Comparison of ENCODE assay signal across 12 mouse cellular contexts in genomic region chr9:112071368-112071767, GRCm38 (mm10).
A peak's percentile ranks its signal among the peaks of the same experiment; 100 is the strongest.
DNase-seq lines count a peak whose midpoint lies in the region; ATAC-seq and TF ChIP-seq lines count a peak whose summit lies in the region.
"Had no signal": no experiment of that assay in that cellular context is flagged by ENCODE, and none has a peak within 500 bp of the region (broad histone marks: within the 10 kb centered on the region; RNA-seq: fewer than 3 reads in every experiment).

No protein-coding gene starts in this region.

- no peaks in the 10 kb centered on the region for H3K36me3 ChIP-seq in hindbrain, embryonic 13.5 days
- H3K36me3 ChIP-seq in hindbrain, embryonic 10.5 days = no peaks in the 10 kb centered on the region
- H3K36me3 ChIP-seq in heart, adult 2 months (ENCODE audit: control insufficient read depth, insufficient read depth, low read length) = no peaks in the 10 kb centered on the region
- no peaks in the 10 kb centered on the region for H3K36me3 ChIP-seq in heart, embryonic 16.5 days (ENCODE audit: control insufficient read depth, insufficient read depth)
- H3K36me3 ChIP-seq in myocyte (ENCODE audit: control insufficient read depth, insufficient read depth) = no peaks in the 10 kb centered on the region
- no peaks in the 10 kb centered on the region for H3K36me3 ChIP-seq in kidney, adult 2 months (ENCODE audit: control insufficient read depth, insufficient read depth, low read length)
- H3K36me3 ChIP-seq: embryonic facial prominence, embryonic 15.5 days had no signal

- no peak overlapping the region for H3K4me2 ChIP-seq in hindbrain, embryonic 13.5 days
- H3K4me2 ChIP-seq in heart, embryonic 16.5 days (ENCODE audit: low read depth, low read length) = peak overlapping the region; percentile 49
- H3K4me2 ChIP-seq in myocyte (ENCODE audit: low read depth) = peak overlapping the region; percentile 43
- H3K4me2 ChIP-seq: embryonic facial prominence, embryonic 15.5 days had no signal

- ATAC-seq in hindbrain, embryonic 13.5 days (ENCODE audit: low FRiP score) = no peak
- ATAC-seq in heart, embryonic 16.5 days (replicated peaks; ENCODE audit: extremely low read depth, insufficient read depth, low FRiP score) = peak; percentile 90
- ATAC-seq: lung, postnatal 0 days had no signal

- peak overlapping the region; percentile 73 for H3K27ac ChIP-seq in hindbrain, embryonic 13.5 days
- H3K27ac ChIP-seq in hindbrain, embryonic 10.5 days = no peak overlapping the region
- peak overlapping the region; percentile 58 for H3K27ac ChIP-seq in heart, adult 2 months
- H3K27ac ChIP-seq in heart, embryonic 16.5 days (ENCODE audit: low read length) = peak overlapping the region; percentile 94
- H3K27ac ChIP-seq in kidney, adult 2 months (ENCODE audit: insufficient read depth, low read depth, low read length) = no peak overlapping the region
- H3K27ac ChIP-seq: embryonic facial prominence, embryonic 15.5 days had no signal

- DNase-seq in hindbrain, embryonic 10.5 days (ENCODE audit: low spot score) = no peak
- DNase-seq in heart, adult 2 months = peak in 1 of 2 experiments; percentile 10
- no peak for DNase-seq in thymus, postnatal 25 days
- no peak for DNase-seq in kidney, adult 2 months
- DNase-seq: gastrocnemius, postnatal 14 days; kidney, adult 18-20 months; liver had no signal

- H3K9ac ChIP-seq in hindbrain, embryonic 13.5 days = no peak overlapping the region
- H3K9ac ChIP-seq in heart, adult 2 months (ENCODE audit: low read depth, low read length) = no peak overlapping the region
- H3K9ac ChIP-seq in heart, embryonic 16.5 days (ENCODE audit: low read length) = peak overlapping the region; percentile 31; the same call in 1 of the 2 replicates
- H3K9ac ChIP-seq: embryonic facial prominence, embryonic 15.5 days had no signal

- 31% methylated on average over 3 of the region's 3 CpGs for WGBS in hindbrain, embryonic 13.5 days
- WGBS in hindbrain, embryonic 10.5 days = 52% methylated on average over 3 of the region's 3 CpGs
- WGBS in heart, adult 2 months = 34% methylated on average over 3 of the region's 3 CpGs
- 41% methylated on average over 3 of the region's 3 CpGs for WGBS in heart, embryonic 16.5 days
- WGBS in kidney, adult 2 months = 28% methylated on average over 3 of the region's 3 CpGs

- TF ChIP-seq CTCF in heart, adult 2 months (IDR thresholded peaks at IDR 0.05) = no peak
- TF ChIP-seq CTCF in kidney, adult 2 months (conservative IDR thresholded peaks at IDR 0.05; ENCODE audit: insufficient read depth, insufficient read length, low read depth, low read length) = no peak

- TF ChIP-seq POLR2A in heart, adult 2 months (IDR thresholded peaks at IDR 0.05; ENCODE audit: insufficient read depth, low read depth, low read length) = no peak
- TF ChIP-seq POLR2A in myocyte (IDR thresholded peaks at IDR 0.05; ENCODE audit: insufficient read length, low read depth) = no peak
- no peak for TF ChIP-seq POLR2A in kidney, adult 2 months (IDR thresholded peaks at IDR 0.05; ENCODE audit: low read depth, low read length)

- H3K9me3 ChIP-seq in hindbrain, embryonic 13.5 days = no peaks in the 10 kb centered on the region
- H3K9me3 ChIP-seq in hindbrain, embryonic 10.5 days = no peaks in the 10 kb centered on the region
- no peaks in the 10 kb centered on the region for H3K9me3 ChIP-seq in heart, embryonic 16.5 days (replicated peaks; ENCODE audit: control insufficient read depth, low read length)
- H3K9me3 ChIP-seq: embryonic facial prominence, embryonic 15.5 days had no signal

- TF ChIP-seq EP300 in heart, adult 2 months (IDR thresholded peaks at IDR 0.05; ENCODE audit: insufficient read depth, low read depth, low read length) = no peak

- no peaks in the 10 kb centered on the region for H3K27me3 ChIP-seq in hindbrain, embryonic 13.5 days
- H3K27me3 ChIP-seq in hindbrain, embryonic 10.5 days (ENCODE audit: insufficient read depth, poor library complexity, severe bottlenecking) = no peaks in the 10 kb centered on the region
- no peaks in the 10 kb centered on the region for H3K27me3 ChIP-seq in heart, adult 2 months (ENCODE audit: control insufficient read depth, insufficient read depth, low read length)
- no peaks in the 10 kb centered on the region for H3K27me3 ChIP-seq in heart, embryonic 16.5 days (ENCODE audit: control insufficient read depth, insufficient read depth, low read length)
- no peaks in the 10 kb centered on the region for H3K27me3 ChIP-seq in myocyte (ENCODE audit: control insufficient read depth, insufficient read depth, insufficient read length)
- H3K27me3 ChIP-seq in kidney, adult 2 months (replicated peaks; ENCODE audit: control insufficient read depth, insufficient read depth, low read length) = no peaks in the 10 kb centered on the region
- H3K27me3 ChIP-seq: embryonic facial prominence, embryonic 15.5 days had no signal

- H3K4me1 ChIP-seq in hindbrain, embryonic 13.5 days (replicated peaks) = peaks cover 32% of the 10 kb centered on the region
- H3K4me1 ChIP-seq in hindbrain, embryonic 10.5 days (replicated peaks) = peaks cover 16% of the 10 kb centered on the region
- H3K4me1 ChIP-seq in heart, adult 2 months (ENCODE audit: control insufficient read depth, insufficient read depth, low read length) = no peaks in the 10 kb centered on the region
- H3K4me1 ChIP-seq in heart, embryonic 16.5 days (ENCODE audit: control insufficient read depth, insufficient read depth, low read length) = peaks cover 13% of the 10 kb centered on the region
- no peaks in the 10 kb centered on the region for H3K4me1 ChIP-seq in kidney, adult 2 months (ENCODE audit: control insufficient read depth, insufficient read depth, low read length)
- H3K4me1 ChIP-seq: embryonic facial prominence, embryonic 15.5 days had no signal

- intact Hi-C loops in heart, adult 2 months (cut with DNase I) = no loop called here

- H3K79me2 ChIP-seq in heart, adult 2 months (replicated peaks; ENCODE audit: control insufficient read depth, insufficient read depth, low read length) = no peaks in the 10 kb centered on the region
- H3K79me2 ChIP-seq in myocyte (ENCODE audit: control insufficient read depth, insufficient read depth) = no peaks in the 10 kb centered on the region

- no peak overlapping the region for H3ac ChIP-seq in myocyte (ENCODE audit: control insufficient read depth, insufficient read length)

- H3K4me3 ChIP-seq in hindbrain, embryonic 13.5 days = no peak overlapping the region
- no peak overlapping the region for H3K4me3 ChIP-seq in hindbrain, embryonic 10.5 days
- no peak overlapping the region for H3K4me3 ChIP-seq in heart, adult 2 months
- H3K4me3 ChIP-seq in heart, embryonic 16.5 days (ENCODE audit: low read length) = no peak overlapping the region
- H3K4me3 ChIP-seq in myocyte = no peak overlapping the region
- no peak overlapping the region for H3K4me3 ChIP-seq in kidney, adult 2 months (ENCODE audit: insufficient read depth, low read depth, low read length)
- H3K4me3 ChIP-seq: embryonic facial prominence, embryonic 15.5 days had no signal

TF ChIP-seq in myocyte, 11 proteins besides CTCF, POLR2A, EP300 and RAD21:
- no peak for TF ChIP-seq TCF12 (IDR thresholded peaks at IDR 0.05; ENCODE audit: insufficient read depth, poor library complexity, severe bottlenecking)
- no peak for TF ChIP-seq REST (IDR thresholded peaks at IDR 0.05; ENCODE audit: insufficient read depth, insufficient read length)
- TF ChIP-seq MYOG (IDR thresholded peaks at IDR 0.05; ENCODE audit: control insufficient read depth in 1 of 3, insufficient read depth in 1 of 3, insufficient read length in 2 of 3, low read depth in 2 of 3) = no peak
- TF ChIP-seq MYOD1 (IDR thresholded peaks at IDR 0.05; ENCODE audit: control insufficient read depth in 1 of 3, insufficient read length in 2 of 3, low read depth in 2 of 3) = no peak
- TF ChIP-seq SRF (IDR thresholded peaks at IDR 0.05; ENCODE audit: control insufficient read depth, insufficient read length, low read depth) = no peak
- no peak for TF ChIP-seq USF1 (IDR thresholded peaks at IDR 0.05; ENCODE audit: low read depth)
- TF ChIP-seq TCF3 (IDR thresholded peaks at IDR 0.05; ENCODE audit: insufficient read length, low read depth) = no peak
- TF ChIP-seq MAX (IDR thresholded peaks at IDR 0.05; ENCODE audit: low read depth) = no peak
- no peak for TF ChIP-seq E2F4 (IDR thresholded peaks at IDR 0.05; ENCODE audit: insufficient read depth)
- TF ChIP-seq POLR2AphosphoS2 (IDR thresholded peaks at IDR 0.05; ENCODE audit: insufficient read length, low read depth) = no peak
- no peak for TF ChIP-seq CEBPB (IDR thresholded peaks at IDR 0.05; ENCODE audit: insufficient read depth, poor library complexity, severe bottlenecking)

Comparison
In these comparisons a context has a peak if more than half of its experiments do, and no peak if none do; other contexts are left out.
1. H3K27ac ChIP-seq: peak in hindbrain, embryonic 13.5 days (single experiment), heart, adult 2 months (single experiment) and heart, embryonic 16.5 days (single experiment); none in hindbrain, embryonic 10.5 days (single experiment) and kidney, adult 2 months (single experiment).